Comparison of ENCODE assay signal across 8 mouse cellular contexts in the genomic region with DNA sequence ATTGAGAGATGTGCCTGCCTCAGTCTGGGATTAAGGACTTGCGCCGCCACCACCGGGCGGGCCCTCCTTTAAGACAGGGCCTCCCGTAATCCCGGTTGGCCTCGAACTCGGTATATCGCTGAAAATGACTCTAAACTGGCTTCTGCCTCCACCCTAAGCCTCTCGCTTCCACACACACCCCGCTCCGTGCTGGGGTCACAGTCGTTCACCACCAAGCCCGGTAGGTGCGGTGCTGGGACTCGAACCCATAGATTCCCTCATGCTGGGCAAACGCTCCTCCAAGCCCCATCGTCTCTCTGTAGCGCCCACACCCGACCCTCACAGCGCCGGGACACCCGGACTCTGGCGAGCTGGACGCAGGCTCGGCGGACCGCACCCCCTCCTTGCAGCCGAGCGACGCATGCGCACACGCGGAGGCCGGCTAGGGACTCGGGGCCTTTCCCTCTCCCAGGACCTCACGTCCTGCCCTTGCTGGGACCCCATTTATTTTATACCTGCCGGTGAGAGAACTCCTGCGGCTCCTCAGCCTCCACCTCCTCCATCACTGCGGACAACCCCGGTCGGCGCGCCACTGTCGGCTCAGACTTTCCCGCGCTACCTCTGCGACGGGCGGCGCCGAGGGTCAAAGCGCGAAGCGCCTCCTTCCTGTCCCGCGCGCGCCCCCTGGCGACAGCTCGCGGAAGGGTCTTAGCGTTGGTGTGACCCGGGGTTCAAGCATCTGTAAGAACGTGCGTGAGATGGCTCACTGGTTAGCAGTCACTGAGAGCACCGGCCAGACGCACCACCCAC. TPM values are rescaled to one million over a fixed set of nuclear protein-coding genes. Genes with fewer than 3 reads are reported as not detected.
DNase-seq lines count a peak whose midpoint lies in the region; ATAC-seq lines count a peak whose summit lies in the region.

TSS of gene Cenps (minus strand) at position 648 of the 789 bp plus-strand sequence.

- peak; percentile 97 for DNase-seq in ZHBTc4 (ENCODE audit: low read depth, low spot score)
- DNase-seq in gastrocnemius, adult 8-10 months (ENCODE audit: low spot score in 2 of 2): peak; percentile 72 to 80
- peak; percentile 92 for DNase-seq in induced T-regulatory cell, adult 2 months (ENCODE audit: low read depth)
- peak; percentile 78 to 88 for DNase-seq in left cerebral cortex, adult 9 months (ENCODE audit: low spot score in 2 of 2)
- DNase-seq in right cerebral cortex, postnatal 14 days: peak; percentile 94
- peak; percentile 84 to 85 for DNase-seq in urinary bladder, postnatal 36 days (ENCODE audit: low spot score in 2 of 2)

- ATAC-seq in common myeloid progenitor, adult 5-6 weeks (replicated peaks; ENCODE audit: low read depth, poor library complexity, severe bottlenecking): peak; percentile 94
- ATAC-seq in megakaryocyte progenitor cell, adult 5-6 weeks (replicated peaks; ENCODE audit: poor library complexity): peak; percentile 94

RNA-seq across cellular contexts. Expression of gene Cenps, which starts in this region (rescaled TPM):
- 16.2 and 32.3 TPM in 2 replicates for total RNA-seq in common myeloid progenitor, adult 5-6 weeks (2017)
- total RNA-seq in gastrocnemius, adult 8-10 months (2022): 1 to 10 TPM; 5.2 to 8.7 (median 6.2) TPM
- total RNA-seq in megakaryocyte progenitor cell, adult 5-6 weeks (2015): 19.3 and 23.2 TPM in 2 replicates
- 26.0 and 35.2 TPM in 2 replicates for total RNA-seq in megakaryocyte progenitor cell, adult 5-6 weeks (2017)

Comparison
In these comparisons a context has a peak if more than half of its experiments do, and no peak if none do; other contexts are left out.
1. Peak in every context shown above with its lines: DNase-seq and ATAC-seq.